Mouse (Mus musculus): ENCODE data around the gene Gm9945. TPM values are rescaled to one million over a fixed set of nuclear protein-coding genes. Genes with fewer than 3 reads are reported as not detected.
A peak's percentile ranks its signal among the peaks of the same experiment; 100 is the strongest.

The Gm9945 gene
- polyA plus RNA-seq, 1 experiment from 2014 or later, result not detected

- no peaks in the 10 kb centered on the region for H3K4me1 ChIP-seq (ENCODE audit: control insufficient read depth, insufficient read depth, low read length)
- H3K4me3 ChIP-seq (ENCODE audit: low read depth, low read length), result no peak overlapping the region
- H3K36me3 ChIP-seq (ENCODE audit: control insufficient read depth, insufficient read depth, low read length), result no peaks in the 10 kb centered on the region
- no peak overlapping the region for H3K27ac ChIP-seq (replicated peaks; ENCODE audit: low read depth, low read length)
- ATAC-seq (ENCODE audit: low read depth) (peak; percentile 23; the same call in 1 of the 2 replicates), DNase-seq (ENCODE audit: low spot score) (no peak)
- no peak overlapping the region for H3K4me2 ChIP-seq (ENCODE audit: low read depth, low read length)
- WGBS, result 45% methylated on average over 3 of the region's 3 CpGs
- H3K27me3 ChIP-seq (replicated peaks; ENCODE audit: control insufficient read depth, insufficient read depth, low read length), result no peaks in the 10 kb centered on the region
- no peaks in the 10 kb centered on the region for H3K9me3 ChIP-seq (ENCODE audit: control insufficient read depth, low read length)
- no peak overlapping the region for H3K9ac ChIP-seq (ENCODE audit: low read depth, low read length)
Observed at GRCm38 (mm10) chr11:53493243-53493955, 13.4 kb downstream of the Gm9945 start.

GRCm38 (mm10) chr11:53495417-53495816 is 15.5 kb downstream of the Gm9945 start:
- H3K36me3 ChIP-seq (ENCODE audit: control insufficient read depth, insufficient read depth, low read length), result no peaks in the 10 kb centered on the region
- H3K4me1 ChIP-seq (ENCODE audit: control insufficient read depth, insufficient read depth, low read length), result peaks cover under 1% of the 10 kb centered on the region; the same call in 1 of the 2 replicates
- DNase-seq (ENCODE audit: low spot score) (peak; percentile 73), ATAC-seq (ENCODE audit: low read depth) (no peak)
- no peak overlapping the region for H3K4me3 ChIP-seq (ENCODE audit: low read depth, low read length)
- 27% methylated on average over 6 of the region's 6 CpGs for WGBS
- H3K4me2 ChIP-seq (ENCODE audit: low read depth, low read length), result no peak overlapping the region
- no peaks in the 10 kb centered on the region for H3K9me3 ChIP-seq (ENCODE audit: control insufficient read depth, low read length)
- H3K27me3 ChIP-seq (replicated peaks; ENCODE audit: control insufficient read depth, insufficient read depth, low read length), result no peaks in the 10 kb centered on the region
- no peak overlapping the region for H3K9ac ChIP-seq (ENCODE audit: low read depth, low read length)
- H3K27ac ChIP-seq (replicated peaks; ENCODE audit: low read depth, low read length), result peak overlapping the region; percentile 58; the same call in 1 of the 2 replicates

- no peak overlapping the region for H3K4me3 ChIP-seq (ENCODE audit: low read depth, low read length)
- peaks cover 5% of the 10 kb centered on the region; the same call in 1 of the 2 replicates for H3K4me1 ChIP-seq (ENCODE audit: control insufficient read depth, insufficient read depth, low read length)
- no peak overlapping the region for H3K4me2 ChIP-seq (ENCODE audit: low read depth, low read length)
- no peaks in the 10 kb centered on the region for H3K36me3 ChIP-seq (ENCODE audit: control insufficient read depth, insufficient read depth, low read length)
- no peak overlapping the region for H3K9ac ChIP-seq (ENCODE audit: low read depth, low read length)
- WGBS, result 71% methylated on average over 6 of the region's 6 CpGs
- no peaks in the 10 kb centered on the region for H3K27me3 ChIP-seq (replicated peaks; ENCODE audit: control insufficient read depth, insufficient read depth, low read length)
- no peak overlapping the region for H3K27ac ChIP-seq (replicated peaks; ENCODE audit: low read depth, low read length)
- no peak for ATAC-seq (ENCODE audit: low read depth)
- H3K9me3 ChIP-seq (ENCODE audit: control insufficient read depth, low read length), result no peaks in the 10 kb centered on the region
- no peak for DNase-seq (ENCODE audit: low spot score)
Observed at GRCm38 (mm10) chr11:53496946-53497345, 17.0 kb downstream of the Gm9945 start.

GRCm38 (mm10) chr11:53500569-53500968 is 20.6 kb downstream of the Gm9945 start:
- H3K9ac ChIP-seq (ENCODE audit: low read depth, low read length), result no peak overlapping the region
- H3K9me3 ChIP-seq (ENCODE audit: control insufficient read depth, low read length), result no peaks in the 10 kb centered on the region
- peaks cover 5% of the 10 kb centered on the region; the same call in 1 of the 2 replicates for H3K4me1 ChIP-seq (ENCODE audit: control insufficient read depth, insufficient read depth, low read length)
- 7% methylated on average over 11 of the region's 11 CpGs for WGBS
- DNase-seq (ENCODE audit: low spot score), result peak; percentile 76
- H3K27ac ChIP-seq (replicated peaks; ENCODE audit: low read depth, low read length), result no peak overlapping the region
- ATAC-seq (ENCODE audit: low read depth), result peak; percentile 82; the same call in 1 of the 2 replicates
- H3K27me3 ChIP-seq (replicated peaks; ENCODE audit: control insufficient read depth, insufficient read depth, low read length), result no peaks in the 10 kb centered on the region
- no peaks in the 10 kb centered on the region for H3K36me3 ChIP-seq (ENCODE audit: control insufficient read depth, insufficient read depth, low read length)
- H3K4me3 ChIP-seq (ENCODE audit: low read depth, low read length), result no peak overlapping the region
- peak overlapping the region; percentile 23 for H3K4me2 ChIP-seq (ENCODE audit: low read depth, low read length)

GRCm38 (mm10) chr11:53502039-53502765 is 22.2 kb downstream of the Gm9945 start:
- H3K9ac ChIP-seq (ENCODE audit: low read depth, low read length), result no peak overlapping the region
- H3K4me3 ChIP-seq (ENCODE audit: low read depth, low read length), result no peak overlapping the region
- H3K4me1 ChIP-seq (ENCODE audit: control insufficient read depth, insufficient read depth, low read length), result peaks cover 5% of the 10 kb centered on the region; the same call in 1 of the 2 replicates
- WGBS, result 80% methylated on average over 8 of the region's 8 CpGs
- H3K4me2 ChIP-seq (ENCODE audit: low read depth, low read length), result no peak overlapping the region
- H3K36me3 ChIP-seq (ENCODE audit: control insufficient read depth, insufficient read depth, low read length), result no peaks in the 10 kb centered on the region
- no peaks in the 10 kb centered on the region for H3K27me3 ChIP-seq (replicated peaks; ENCODE audit: control insufficient read depth, insufficient read depth, low read length)
- no peaks in the 10 kb centered on the region for H3K9me3 ChIP-seq (ENCODE audit: control insufficient read depth, low read length)
- no peak for ATAC-seq (ENCODE audit: low read depth)
- no peak overlapping the region for H3K27ac ChIP-seq (replicated peaks; ENCODE audit: low read depth, low read length)
- no peak for DNase-seq (ENCODE audit: low spot score)

GRCm38 (mm10) chr11:53503738-53504137 is 23.8 kb downstream of the Gm9945 start:
- no peak for ATAC-seq (ENCODE audit: low read depth)
- H3K27me3 ChIP-seq (replicated peaks; ENCODE audit: control insufficient read depth, insufficient read depth, low read length), result no peaks in the 10 kb centered on the region
- H3K27ac ChIP-seq (replicated peaks; ENCODE audit: low read depth, low read length), result no peak overlapping the region
- H3K4me2 ChIP-seq (ENCODE audit: low read depth, low read length), result no peak overlapping the region
- no peaks in the 10 kb centered on the region for H3K9me3 ChIP-seq (ENCODE audit: control insufficient read depth, low read length)
- H3K9ac ChIP-seq (ENCODE audit: low read depth, low read length), result no peak overlapping the region
- H3K36me3 ChIP-seq (ENCODE audit: control insufficient read depth, insufficient read depth, low read length), result no peaks in the 10 kb centered on the region
- DNase-seq (ENCODE audit: low spot score), result no peak
- H3K4me1 ChIP-seq (ENCODE audit: control insufficient read depth, insufficient read depth, low read length), result peaks cover 5% of the 10 kb centered on the region; the same call in 1 of the 2 replicates
- 84% methylated on average over 5 of the region's 5 CpGs for WGBS
- H3K4me3 ChIP-seq (ENCODE audit: low read depth, low read length), result no peak overlapping the region

GRCm38 (mm10) chr11:53504376-53504775 is 24.4 kb downstream of the Gm9945 start:
- H3K4me2 ChIP-seq (ENCODE audit: low read depth, low read length), result no peak overlapping the region
- no peaks in the 10 kb centered on the region for H3K27me3 ChIP-seq (replicated peaks; ENCODE audit: control insufficient read depth, insufficient read depth, low read length)
- ATAC-seq (ENCODE audit: low read depth) (no peak), DNase-seq (ENCODE audit: low spot score) (no peak)
- H3K9me3 ChIP-seq (ENCODE audit: control insufficient read depth, low read length), result no peaks in the 10 kb centered on the region
- peaks cover 5% of the 10 kb centered on the region; the same call in 1 of the 2 replicates for H3K4me1 ChIP-seq (ENCODE audit: control insufficient read depth, insufficient read depth, low read length)
- H3K9ac ChIP-seq (ENCODE audit: low read depth, low read length), result no peak overlapping the region
- H3K36me3 ChIP-seq (ENCODE audit: control insufficient read depth, insufficient read depth, low read length), result no peaks in the 10 kb centered on the region
- no peak overlapping the region for H3K4me3 ChIP-seq (ENCODE audit: low read depth, low read length)
- no peak overlapping the region for H3K27ac ChIP-seq (replicated peaks; ENCODE audit: low read depth, low read length)
- 85% methylated on average over 8 of the region's 8 CpGs for WGBS

GRCm38 (mm10) chr11:53505026-53505663 is 25.2 kb downstream of the Gm9945 start:
- H3K27me3 ChIP-seq (replicated peaks; ENCODE audit: control insufficient read depth, insufficient read depth, low read length), result no peaks in the 10 kb centered on the region
- H3K27ac ChIP-seq (replicated peaks; ENCODE audit: low read depth, low read length), result no peak overlapping the region
- ATAC-seq (ENCODE audit: low read depth) (no peak), DNase-seq (ENCODE audit: low spot score) (no peak)
- no peaks in the 10 kb centered on the region for H3K9me3 ChIP-seq (ENCODE audit: control insufficient read depth, low read length)
- H3K36me3 ChIP-seq (ENCODE audit: control insufficient read depth, insufficient read depth, low read length), result no peaks in the 10 kb centered on the region
- no peak overlapping the region for H3K4me2 ChIP-seq (ENCODE audit: low read depth, low read length)
- H3K9ac ChIP-seq (ENCODE audit: low read depth, low read length), result no peak overlapping the region
- H3K4me1 ChIP-seq (ENCODE audit: control insufficient read depth, insufficient read depth, low read length), result peaks cover 5% of the 10 kb centered on the region; the same call in 1 of the 2 replicates
- 59% methylated on average over 5 of the region's 5 CpGs for WGBS
- no peak overlapping the region for H3K4me3 ChIP-seq (ENCODE audit: low read depth, low read length)
